Mouse (Mus musculus): Measurements from ENCODE around the gene Gpr37l1.
A peak's percentile ranks its signal among the peaks of the same experiment; 100 is the strongest.
"Not testable (repeated sequence)": the region's sequence is repeated elsewhere in the genome, so short reads cannot be mapped to it uniquely, and the experiment has no call there.

The Gpr37l1 gene

GRCm38 (mm10) chr1:135124573-135125363 is 42.7 kb downstream of the Gpr37l1 start:
- no peak for DNase-seq (ENCODE audit: low spot score)

- peak; percentile 50 for DNase-seq (ENCODE audit: low spot score)
Measured at GRCm38 (mm10) chr1:135112661-135113060, 54.8 kb downstream of the Gpr37l1 start.

GRCm38 (mm10) chr1:135111271-135111670 is 56.2 kb downstream of the Gpr37l1 start:
- not testable (repeated sequence) for DNase-seq (ENCODE audit: low spot score)
